In the genomic region with DNA sequence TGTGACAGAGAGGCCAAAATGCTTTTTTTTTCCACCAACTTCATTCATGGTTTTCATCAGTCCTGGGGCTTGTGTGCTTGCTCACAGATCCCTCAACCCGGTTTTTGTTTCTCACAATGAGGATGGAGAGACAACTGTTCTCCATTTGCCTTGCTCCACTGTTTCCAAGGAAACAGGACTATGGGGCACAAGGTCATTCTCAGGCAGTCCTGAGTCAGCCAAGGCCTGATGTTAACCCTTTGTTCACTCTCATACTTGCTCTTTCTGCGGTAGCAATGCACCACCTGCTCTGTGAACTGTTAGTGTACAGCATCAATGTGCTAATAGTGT, we compare ENCODE assay signal across 15 mouse cellular contexts.
DNase-seq lines count a peak whose midpoint lies in the region; TF ChIP-seq lines count a peak whose summit lies in the region.
"Had no signal": no experiment of that assay in that cellular context is flagged by ENCODE, and none has a peak within 500 bp of the region (broad histone marks: within the 10 kb centered on the region; RNA-seq: fewer than 3 reads in every experiment).

No protein-coding gene starts in this region.

- no peak for TF ChIP-seq CTCF in layer of hippocampus, adult 2 months (conservative IDR thresholded peaks at IDR 0.05)
- TF ChIP-seq CTCF in brain, embryonic 14.5 days (IDR thresholded peaks at IDR 0.05; ENCODE audit: borderline replicate concordance, extremely low read depth, insufficient read depth, insufficient read length): no peak

- no peak overlapping the region for H3K4me3 ChIP-seq in layer of hippocampus, adult 2 months
- H3K4me3 ChIP-seq: erythroblast, embryonic 14.5 days; gastrocnemius, adult 2 months; heart, adult 2 months; kidney, embryonic 15.5 days; left cerebral cortex, adult 2 months had no signal

- no peak for TF ChIP-seq POLR2A in brain, embryonic 14.5 days (IDR thresholded peaks at IDR 0.05; ENCODE audit: borderline replicate concordance, extremely low read depth, insufficient read depth, insufficient read length, poor library complexity, severe bottlenecking)

- DNase-seq in layer of hippocampus, adult 2 months (ENCODE audit: low spot score in 2 of 2): no peak
- DNase-seq in layer of hippocampus, adult 11-12 months (ENCODE audit: low spot score): no peak
- peak; percentile 31 for DNase-seq in brain, embryonic 14.5 days (ENCODE audit: low read depth)
- DNase-seq in embryo, embryonic 9.5 days (ENCODE audit: extremely low spot score): peak; percentile 79
- DNase-seq in mesoderm, embryonic 11.5 days (ENCODE audit: low read depth, low spot score): peak; percentile 65
- DNase-seq in ovary, postnatal 14 days (ENCODE audit: low spot score): no peak
- DNase-seq in thymus, postnatal 0 days (ENCODE audit: low spot score): no peak
- DNase-seq: adrenal gland, postnatal 14 days; cerebellum, adult 8-10 months; gastrocnemius, adult 2 months; heart, adult 2 months; lung, postnatal 14 days had no signal

- H3K27ac ChIP-seq in layer of hippocampus, adult 2 months: peak overlapping the region; percentile 80
- H3K27ac ChIP-seq: gastrocnemius, adult 2 months; heart, adult 2 months; kidney, embryonic 15.5 days; left cerebral cortex, adult 2 months had no signal

Comparison
In these comparisons a context has a peak if more than half of its experiments do, and no peak if none do; other contexts are left out.
1. DNase-seq: peak in brain, embryonic 14.5 days (single experiment), embryo, embryonic 9.5 days (single experiment) and mesoderm, embryonic 11.5 days (single experiment); none in layer of hippocampus, adult 2 months (0 of 2), layer of hippocampus, adult 11-12 months (single experiment), ovary, postnatal 14 days (single experiment) and thymus, postnatal 0 days (single experiment).